Mouse (Mus musculus) G1E (cell line): ENCODE measurements around the gene Havcr1.

Experiments
- GATA1 ChIP-seq: IDR thresholded peaks from 2 replicates; pipeline ENCODE4 v1.6.1; 2012; ENCODE audit warnings: borderline replicate concordance, low read length, inconsistent platforms, mixed read lengths
- TAL1 ChIP-seq: conservative IDR thresholded peaks from 2 replicates; pipeline ENCODE4 v1.6.1; 2012; ENCODE audit warnings: low read depth, low read length, inconsistent platforms, mixed read lengths

GRCm38 (mm10) chr11:46698278-46698655 lies 36.6 kb upstream of the Havcr1 start:
- TF ChIP-seq TAL1 (no peak), GATA1 (no peak)
